Mouse (Mus musculus) bone marrow macrophage, adult 2 months (primary cell): ENCODE measurements around the gene Rad54l.

ENCODE experiments used
- CTCF ChIP-seq: IDR thresholded peaks from 2 replicates; pipeline ENCODE4 v1.5.1; 2012; ENCODE audit warnings: low read depth, mild to moderate bottlenecking, low read length, moderate library complexity
- POLR2A ChIP-seq: IDR thresholded peaks from 2 replicates; pipeline ENCODE4 v1.6.1; 2012; ENCODE audit warnings: mild to moderate bottlenecking, low read depth, low read length, borderline replicate concordance

- TF ChIP-seq CTCF (no peak), POLR2A (no peak)
These were observed 47.7 kb downstream of the Rad54l start for GRCm38 (mm10) chr4:116075631-116076368.
